Mouse (Mus musculus) midbrain, embryonic 11.5 days (tissue): ENCODE results near the gene Gm16223. TPM values are rescaled to one million over a fixed set of nuclear protein-coding genes. Genes with fewer than 3 reads are reported as not detected.

Experiments used
- ATAC-seq: fragments of 200-750 bp; cut with Nextera tagmentation; 2 replicates; pipeline ENCODE4 v1.8.0; 2017; ENCODE audit warnings: moderate TSS enrichment, moderate library complexity; ENCODE audit not compliant: low FRiP score
- DNase-seq: peaks from one replicate; pipeline ENCODE4 v3.0.0; 2015; ENCODE audit warnings: low spot score; ENCODE audit errors: missing footprints
- H3K27ac ChIP-seq: fragments of 300-500 bp; sonication (generic); 2 replicates; pipeline ENCODE4 v1.5.1; 2014; ENCODE audit warnings: low read depth, low read length
- H3K27me3 ChIP-seq: fragments of 300-500 bp; sonication (generic); 2 replicates; pipeline ENCODE4 v1.6.1; 2014; ENCODE audit warnings: mild to moderate bottlenecking, low read length, moderate library complexity, mixed read lengths; ENCODE audit not compliant: control insufficient read depth, insufficient read depth
- H3K36me3 ChIP-seq: fragments of 300-500 bp; sonication (generic); 2 replicates; pipeline ENCODE4 v1.6.1; 2014; ENCODE audit warnings: mild to moderate bottlenecking, low read length, moderate library complexity, mixed read lengths; ENCODE audit not compliant: control insufficient read depth, insufficient read depth
- H3K4me1 ChIP-seq: fragments of 300-500 bp; sonication (generic); 2 replicates; pipeline ENCODE4 v1.6.1; 2014; ENCODE audit warnings: low read length; ENCODE audit not compliant: control insufficient read depth, insufficient read depth
- H3K4me2 ChIP-seq: fragments of 300-500 bp; sonication (generic); 2 replicates; pipeline ENCODE4 v1.6.1; 2014; ENCODE audit warnings: mild to moderate bottlenecking, moderate library complexity
- H3K4me3 ChIP-seq: fragments of 300-500 bp; sonication (generic); 2 replicates; pipeline ENCODE4 v1.5.1; 2014; ENCODE audit warnings: low read depth, low read length
- H3K9ac ChIP-seq: fragments of 300-500 bp; sonication (generic); 2 replicates; pipeline ENCODE4 v1.6.1; 2014; ENCODE audit warnings: low read length
- H3K9me3 ChIP-seq: fragments of 300-500 bp; sonication (generic); 2 replicates; pipeline ENCODE4 v1.6.1; 2016; ENCODE audit warnings: low read length; ENCODE audit not compliant: control insufficient read depth
- WGBS: fragments of 180-500 bp; shearing (Covaris S2); extraction: QIAGEN DNeasy Blood & Tissue Kit; methylation state at CpG from one replicate; pipeline ENCODE4 v1.1.7; 2014; 5-methylcytosine and 5-hydroxymethylcytosine counted together
- polyA plus RNA-seq: library from polyadenylated mRNA; unstranded; fragments of >200 nt; fragmentation: Nextera tagmentation; extraction: Ambion mirVana; gene quantifications from 2 replicates; pipeline ENCODE4 v1.2.1, GENCODE M21; 2014

The Gm16223 gene
- polyA plus RNA-seq, 1 experiment from 2014 or later: not detected

DNA sequence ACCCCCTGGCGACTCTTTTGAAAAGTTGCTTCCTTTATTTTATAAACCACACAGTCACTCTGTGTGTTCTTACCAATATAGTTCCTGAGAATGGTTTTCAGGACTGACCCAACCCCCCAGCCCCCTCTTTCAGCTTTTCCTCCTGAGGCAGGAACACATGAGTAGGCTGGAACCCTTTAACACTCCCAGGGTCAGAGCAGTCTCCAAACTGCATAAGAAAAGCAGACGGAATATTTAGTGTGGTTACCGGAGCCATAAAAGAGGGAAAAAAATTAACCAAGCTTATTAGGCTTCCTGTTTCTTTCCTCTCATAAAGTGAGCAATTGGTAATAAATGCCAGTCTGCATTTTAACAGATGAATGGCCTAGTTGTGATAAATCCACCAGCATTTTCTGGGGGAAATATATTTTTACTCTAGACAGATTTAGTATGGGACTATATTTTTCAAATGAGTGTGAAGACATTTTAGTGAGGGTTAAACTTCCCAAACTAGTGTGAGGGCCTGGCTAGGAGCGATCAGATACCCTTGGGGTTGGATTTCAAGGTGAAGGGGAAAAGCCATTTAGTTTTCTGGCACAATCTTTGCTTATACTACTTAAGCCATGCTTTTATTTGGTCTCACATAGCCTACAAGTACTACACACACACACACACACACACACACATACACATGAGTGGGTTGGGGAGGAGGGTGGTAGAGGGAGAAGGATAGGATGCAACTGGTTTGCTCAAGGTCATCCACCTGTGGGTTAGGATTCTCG lies 49.0 kb downstream of the Gm16223 start:
- ATAC-seq (no peak), DNase-seq (peak; percentile 28)
- Histone ChIP-seq H3K4me3 (no peak overlapping the region), H3K4me2 (no peak overlapping the region), H3K36me3 (no peaks in the 10 kb centered on the region), H3K9ac (no peak overlapping the region), H3K27ac (no peak overlapping the region), H3K27me3 (no peaks in the 10 kb centered on the region), H3K4me1 (no peaks in the 10 kb centered on the region), H3K9me3 (no peaks in the 10 kb centered on the region)
- 90% methylated on average over 5 of the region's 5 CpGs for WGBS

DNA sequence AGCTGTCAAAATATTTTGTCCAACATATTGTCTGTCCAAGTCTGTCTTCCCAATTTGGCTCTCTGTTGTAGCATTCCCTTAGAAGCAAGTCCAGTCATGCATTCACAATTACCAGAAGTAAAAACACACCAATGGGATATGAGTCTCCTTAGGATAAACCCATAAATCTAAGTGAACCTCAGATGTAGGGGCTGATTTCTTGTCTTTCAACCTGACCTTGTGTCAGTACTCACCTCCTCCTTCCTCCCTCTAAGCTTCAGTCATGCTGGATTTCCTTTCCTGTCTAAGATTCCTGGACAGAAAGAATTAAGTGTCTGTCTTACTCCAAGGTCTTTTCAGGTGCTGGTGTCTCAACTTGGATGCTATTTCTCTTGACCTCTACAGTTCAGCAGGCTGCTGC lies 57.8 kb downstream of the Gm16223 start:
- Histone ChIP-seq H3K9me3 (no peaks in the 10 kb centered on the region), H3K36me3 (no peaks in the 10 kb centered on the region), H3K4me1 (no peaks in the 10 kb centered on the region), H3K4me2 (no peak overlapping the region), H3K27ac (no peak overlapping the region), H3K9ac (no peak overlapping the region), H3K4me3 (no peak overlapping the region), H3K27me3 (no peaks in the 10 kb centered on the region)
- ATAC-seq (no peak), DNase-seq (no peak)

DNA sequence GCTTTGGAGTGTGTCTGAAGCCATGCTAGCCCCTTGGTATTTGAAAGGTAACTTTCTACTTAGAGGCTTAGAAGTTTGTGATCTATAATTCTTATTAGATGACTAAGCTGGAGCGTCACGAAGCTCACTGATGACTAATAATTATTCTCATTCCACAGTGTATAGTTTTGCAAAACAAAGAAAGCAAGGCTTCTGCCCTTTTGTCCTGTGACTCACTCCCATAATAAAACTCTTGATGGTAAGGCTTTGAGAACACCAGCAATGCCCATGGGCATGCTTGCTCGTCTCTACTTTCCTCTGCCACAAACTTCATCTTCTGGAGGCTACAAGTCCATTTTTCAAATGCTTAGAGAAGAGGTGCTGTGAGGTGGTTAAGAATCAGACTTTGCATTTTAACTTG lies 87.9 kb downstream of the Gm16223 start:
- no peaks in the 10 kb centered on the region for H3K9me3 ChIP-seq
- H3K36me3 ChIP-seq: no peaks in the 10 kb centered on the region
- H3K27ac ChIP-seq: no peak overlapping the region
- ATAC-seq (no peak), DNase-seq (no peak)
- H3K9ac ChIP-seq: no peak overlapping the region
- no peaks in the 10 kb centered on the region for H3K4me1 ChIP-seq
- H3K4me2 ChIP-seq: no peak overlapping the region
- no peak overlapping the region for H3K4me3 ChIP-seq
- WGBS: 79% methylated on average over 3 of the region's 3 CpGs
- H3K27me3 ChIP-seq: no peaks in the 10 kb centered on the region

DNA sequence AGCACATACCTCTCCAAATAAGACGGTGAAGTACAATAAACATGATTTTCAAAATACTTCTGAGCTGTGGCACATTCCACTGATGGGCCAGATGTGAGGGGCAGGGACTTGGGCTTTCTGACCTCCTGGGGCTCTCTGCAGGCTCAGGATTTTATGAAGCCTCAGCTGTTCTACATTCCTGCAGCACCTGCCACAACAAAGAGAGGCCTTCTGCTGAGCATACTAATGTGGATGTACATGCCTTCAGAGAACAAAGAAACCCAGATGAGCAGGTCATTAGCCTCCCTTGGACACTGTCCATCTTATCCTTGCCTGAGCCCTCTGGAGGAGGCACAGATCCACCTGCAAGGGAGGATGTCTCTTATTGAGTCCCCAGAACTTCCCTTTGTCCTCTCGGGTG lies 97.0 kb downstream of the Gm16223 start:
- Histone ChIP-seq H3K36me3 (no peaks in the 10 kb centered on the region), H3K27me3 (no peaks in the 10 kb centered on the region), H3K4me3 (no peak overlapping the region), H3K4me2 (no peak overlapping the region), H3K9me3 (no peaks in the 10 kb centered on the region), H3K27ac (no peak overlapping the region), H3K4me1 (no peaks in the 10 kb centered on the region), H3K9ac (no peak overlapping the region)
- WGBS: 61% methylated on average over 2 of the region's 2 CpGs
- DNase-seq (no peak), ATAC-seq (no peak)

DNA sequence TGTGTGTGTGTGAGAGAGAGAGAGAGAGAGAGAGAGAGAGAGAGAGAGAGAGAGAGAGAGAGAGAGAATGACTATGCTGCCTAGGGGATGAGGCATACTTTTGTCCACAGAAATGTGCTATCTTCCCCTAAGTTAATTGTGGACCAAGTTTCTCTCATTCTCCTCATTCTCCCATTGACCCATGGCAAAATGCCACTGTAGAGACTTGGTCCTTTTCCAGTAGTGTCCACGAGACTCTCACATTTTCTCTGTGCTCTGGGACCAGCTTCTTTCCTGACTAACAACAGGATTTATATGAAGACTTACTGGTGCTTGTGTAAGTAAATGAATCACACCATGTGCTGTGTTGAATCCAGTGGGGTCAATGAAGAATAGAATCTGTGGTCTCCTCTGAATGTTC lies 98.6 kb downstream of the Gm16223 start:
- no peaks in the 10 kb centered on the region for H3K27me3 ChIP-seq
- no peaks in the 10 kb centered on the region for H3K4me1 ChIP-seq
- WGBS: 74% methylated on average over 1 of the region's 1 CpGs
- ATAC-seq (no peak), DNase-seq (no peak)
- H3K27ac ChIP-seq: no peak overlapping the region
- no peak overlapping the region for H3K9ac ChIP-seq
- H3K4me2 ChIP-seq: no peak overlapping the region
- no peaks in the 10 kb centered on the region for H3K36me3 ChIP-seq
- H3K9me3 ChIP-seq: no peaks in the 10 kb centered on the region
- H3K4me3 ChIP-seq: no peak overlapping the region

DNA sequence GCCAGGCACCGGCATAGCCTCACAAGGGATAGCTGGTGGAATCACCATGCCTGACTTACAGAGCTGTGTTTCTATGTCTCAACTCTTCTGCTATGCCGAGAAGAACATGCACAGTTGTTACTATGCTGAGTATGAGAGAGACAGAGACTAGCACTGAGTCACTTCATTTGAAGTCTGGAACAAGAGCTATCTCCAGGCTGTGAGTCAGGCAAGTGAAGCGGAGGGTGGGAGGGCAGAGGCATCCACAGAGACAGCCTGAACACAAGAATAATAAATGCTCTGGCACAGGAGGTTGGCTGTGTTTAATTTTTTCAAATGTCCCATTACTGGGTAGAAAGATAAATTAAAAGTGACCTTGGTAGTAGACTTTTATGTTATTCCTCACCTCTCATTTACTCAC lies 100.3 kb downstream of the Gm16223 start:
- Histone ChIP-seq H3K36me3 (no peaks in the 10 kb centered on the region), H3K9ac (no peak overlapping the region), H3K4me1 (no peaks in the 10 kb centered on the region), H3K27ac (no peak overlapping the region), H3K9me3 (no peaks in the 10 kb centered on the region), H3K27me3 (no peaks in the 10 kb centered on the region), H3K4me2 (no peak overlapping the region), H3K4me3 (no peak overlapping the region)
- no peak for ATAC-seq
- no peak for DNase-seq
- WGBS: 86% methylated on average over 3 of the region's 3 CpGs

DNA sequence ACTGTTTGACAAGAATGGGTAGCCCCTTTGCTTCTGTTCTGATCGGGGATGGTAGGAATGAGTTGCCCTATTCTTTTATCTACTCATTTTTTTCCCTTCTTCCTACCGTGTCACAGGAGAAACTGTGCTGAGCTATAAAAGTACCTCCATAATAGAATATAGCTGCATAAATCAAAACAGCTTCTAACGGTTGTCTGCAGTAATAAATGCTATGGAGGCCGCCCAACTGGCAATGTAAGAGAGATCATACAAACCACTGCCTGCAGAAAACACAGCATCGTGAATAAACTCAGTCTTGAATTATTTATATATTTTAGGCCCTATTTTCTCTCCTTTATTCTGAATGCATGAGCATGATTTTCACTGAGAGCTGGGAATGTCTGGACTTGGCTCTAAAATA lies 101.0 kb downstream of the Gm16223 start:
- Histone ChIP-seq H3K9ac (no peak overlapping the region), H3K9me3 (no peaks in the 10 kb centered on the region), H3K4me1 (no peaks in the 10 kb centered on the region), H3K27ac (no peak overlapping the region), H3K36me3 (no peaks in the 10 kb centered on the region), H3K27me3 (no peaks in the 10 kb centered on the region), H3K4me3 (no peak overlapping the region), H3K4me2 (no peak overlapping the region)
- DNase-seq (no peak), ATAC-seq (no peak)
- WGBS: 91% methylated on average over 5 of the region's 5 CpGs

DNA sequence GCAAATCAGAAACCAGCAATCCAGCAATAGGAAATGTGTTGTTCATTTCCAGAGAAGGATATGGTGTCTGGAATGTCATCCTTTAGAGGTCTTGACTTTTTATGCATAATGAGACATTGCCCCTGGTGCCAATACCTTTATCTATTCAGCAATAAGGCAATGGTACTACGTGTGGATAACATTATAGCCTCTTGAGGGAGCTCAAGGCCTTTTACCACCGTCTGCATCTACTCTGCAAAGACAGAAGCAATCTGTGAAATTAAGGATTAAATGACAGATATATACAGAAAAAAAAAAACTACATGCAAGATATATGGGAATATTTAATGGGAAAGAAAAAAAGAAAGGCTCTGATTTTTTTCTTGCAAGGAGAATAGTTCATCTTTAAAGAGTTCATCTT lies 106.3 kb downstream of the Gm16223 start:
- 76% methylated on average over 2 of the region's 2 CpGs for WGBS
- Histone ChIP-seq H3K4me3 (no peak overlapping the region), H3K27ac (no peak overlapping the region), H3K9me3 (no peaks in the 10 kb centered on the region), H3K9ac (no peak overlapping the region), H3K27me3 (no peaks in the 10 kb centered on the region), H3K36me3 (no peaks in the 10 kb centered on the region), H3K4me1 (no peaks in the 10 kb centered on the region), H3K4me2 (no peak overlapping the region)
- ATAC-seq (no peak), DNase-seq (no peak)

DNA sequence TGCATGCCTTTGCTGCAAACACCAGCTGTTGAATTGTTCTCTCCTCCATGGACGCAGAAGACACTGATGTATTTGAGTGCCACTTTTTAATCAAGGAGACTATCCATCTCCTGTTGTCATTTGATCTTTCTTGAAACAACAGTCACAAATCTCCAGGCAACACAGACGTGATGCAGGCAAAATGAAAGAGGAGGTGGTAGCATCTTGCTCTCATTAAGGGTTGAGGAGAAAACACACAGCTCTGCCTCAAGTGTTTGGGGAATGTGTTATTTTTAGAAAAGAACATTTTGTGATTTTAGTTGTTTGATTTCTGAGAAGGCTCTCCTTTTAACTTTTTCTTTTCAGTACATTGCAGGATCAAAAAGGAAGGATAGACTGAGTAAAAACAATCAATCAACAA lies 107.7 kb downstream of the Gm16223 start:
- no peaks in the 10 kb centered on the region for H3K4me1 ChIP-seq
- WGBS: 85% methylated on average over 2 of the region's 2 CpGs

More for the DNA sequence above, 107.7 kb downstream of the Gm16223 start:
- no peak for DNase-seq
- Histone ChIP-seq H3K9ac (no peak overlapping the region), H3K36me3 (no peaks in the 10 kb centered on the region), H3K9me3 (no peaks in the 10 kb centered on the region), H3K4me2 (no peak overlapping the region), H3K4me3 (no peak overlapping the region), H3K27me3 (no peaks in the 10 kb centered on the region), H3K27ac (no peak overlapping the region)
- no peak for ATAC-seq
